Mouse (Mus musculus) liver, postnatal 0 days (tissue): ENCODE measurements around the gene Slc38a11.

ENCODE experiments used
- CTCF ChIP-seq: sonication (generic); IDR thresholded peaks from 2 replicates; pipeline ENCODE4 v1.5.1; 2016; ENCODE audit warnings: antibody characterized with exemption, low read depth
- EP300 ChIP-seq: IDR thresholded peaks from 2 replicates; pipeline ENCODE4 v1.6.1; 2016; ENCODE audit warnings: antibody characterized with exemption, low read depth, mild to moderate bottlenecking

DNA sequence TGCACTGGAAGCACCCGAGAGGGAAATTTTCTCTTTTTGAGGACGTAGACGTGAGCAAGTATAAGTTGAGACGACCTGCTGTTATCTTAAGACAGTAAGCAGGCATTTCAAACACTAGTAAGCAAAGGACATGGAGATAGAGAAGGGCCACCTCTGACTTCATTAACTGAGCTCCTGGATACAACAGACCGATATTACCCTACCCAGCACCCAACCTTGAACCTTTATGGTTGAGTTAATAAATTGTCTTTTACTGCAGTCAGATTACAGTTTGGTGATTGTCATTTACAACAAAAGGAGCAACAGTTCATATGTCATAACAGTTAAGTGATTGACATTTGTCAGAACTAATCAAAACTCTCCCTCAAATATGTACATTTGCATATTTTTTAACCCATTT lies 17.8 kb downstream of the Slc38a11 start:
- TF ChIP-seq CTCF (no peak), EP300 (no peak)
